Mouse (Mus musculus): ENCODE measurements around the gene Gm21985. TPM values are rescaled to one million over a fixed set of nuclear protein-coding genes. Genes with fewer than 3 reads are reported as not detected.
A peak's percentile ranks its signal among the peaks of the same experiment; 100 is the strongest.

Gene Gm21985
- polyA plus RNA-seq, 1 experiment: not detected

DNA sequence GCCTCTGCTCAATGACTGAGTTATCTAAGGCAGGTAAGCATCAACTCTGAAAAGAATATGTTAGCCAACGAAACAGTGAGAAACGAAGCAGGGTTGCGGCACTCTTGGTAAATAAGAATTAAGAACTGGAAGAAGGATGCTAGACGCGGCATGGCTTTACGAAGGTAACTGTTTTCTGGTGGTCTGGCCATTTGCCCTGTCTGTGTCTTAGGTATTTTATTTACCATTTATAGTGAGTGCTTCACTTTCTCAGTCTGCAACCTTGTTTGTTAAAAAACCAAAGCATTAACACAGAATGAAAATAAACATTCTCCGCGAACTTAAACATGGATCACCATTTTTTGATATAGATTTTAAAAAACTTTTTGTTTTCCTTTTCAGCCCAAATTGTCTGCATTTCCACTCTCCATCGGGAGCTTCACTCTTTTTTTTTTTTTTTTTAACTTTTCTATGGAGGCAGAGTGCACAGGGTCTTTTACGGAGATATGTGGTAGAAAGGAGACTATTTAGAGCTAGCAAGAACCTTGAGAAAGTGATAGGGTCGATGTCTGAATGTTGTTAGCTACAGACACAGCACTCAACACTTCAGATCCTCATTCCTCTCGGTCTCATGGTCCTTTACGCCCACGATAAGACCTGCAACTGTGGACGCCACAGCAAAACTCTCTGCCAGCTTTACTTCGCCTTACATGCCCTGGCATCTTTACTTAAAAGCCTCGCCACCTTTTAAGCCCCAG lies 188.2 kb downstream of the Gm21985 start:
- Histone ChIP-seq H3K9me3 (ENCODE audit: control insufficient read depth, low read length) (no peaks in the 10 kb centered on the region), H3K36me3 (ENCODE audit: control insufficient read depth) (peaks cover 10% of the 10 kb centered on the region), H3K4me3 (replicated peaks) (peak overlapping the region; percentile 79), H3K27me3 (ENCODE audit: control insufficient read depth) (no peaks in the 10 kb centered on the region), H3K4me1 (ENCODE audit: control insufficient read depth) (peaks cover 38% of the 10 kb centered on the region)
- TF ChIP-seq TAL1 (IDR thresholded peaks at IDR 0.05; ENCODE audit: low read length) (no peak), GATA1 (IDR thresholded peaks at IDR 0.05; ENCODE audit: low read length) (no peak)

DNA sequence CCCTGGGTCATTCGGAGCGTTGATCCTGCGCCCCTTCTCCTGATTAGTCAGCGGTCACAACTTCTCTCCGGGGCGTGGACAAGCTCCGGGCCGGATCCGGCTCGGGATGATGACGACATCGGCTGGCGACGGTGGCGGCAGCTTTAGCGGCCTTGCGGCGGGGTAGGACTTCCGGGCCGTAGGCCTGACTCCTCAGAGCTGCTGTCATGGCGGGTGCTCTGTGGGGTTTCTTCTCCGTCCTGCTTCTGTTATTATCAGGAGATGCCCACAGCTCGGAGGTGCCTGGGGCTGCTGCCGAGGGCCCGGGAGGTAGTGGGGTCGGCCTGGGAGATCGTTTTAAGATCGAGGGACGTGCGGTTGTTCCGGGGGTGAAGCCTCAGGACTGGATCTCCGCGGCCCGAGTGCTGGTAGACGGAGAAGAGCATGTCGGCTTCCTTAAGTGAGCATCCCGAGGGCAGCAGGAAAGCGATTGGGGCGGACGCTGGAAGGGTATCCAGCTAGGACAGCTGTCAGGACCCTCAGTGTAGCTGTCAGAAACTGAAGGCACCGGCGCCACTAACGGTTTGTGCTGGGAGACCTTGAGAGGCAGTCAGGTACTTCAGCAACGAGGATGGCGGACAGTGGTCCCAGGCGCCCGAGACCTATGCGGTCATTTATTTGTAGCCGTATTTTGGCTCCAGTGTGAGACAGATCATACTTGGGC lies 188.9 kb downstream of the Gm21985 start, which contains the start of gene Emc7:
TSS of gene Emc7 (plus strand) at position 136 of the 703 bp plus-strand sequence.
- no peak for TF ChIP-seq TAL1 (IDR thresholded peaks at IDR 0.05; ENCODE audit: low read length)
- no peak for TF ChIP-seq GATA1 (IDR thresholded peaks at IDR 0.05; ENCODE audit: low read length)
- Histone ChIP-seq H3K27me3 (ENCODE audit: control insufficient read depth) (no peaks in the 10 kb centered on the region), H3K9me3 (ENCODE audit: control insufficient read depth, low read length) (peaks cover under 1% of the 10 kb centered on the region), H3K4me3 (replicated peaks) (peak within 1 kb of the TSS; percentile 79), H3K36me3 (ENCODE audit: control insufficient read depth) (peaks cover 17% of the 10 kb centered on the region), H3K4me1 (ENCODE audit: control insufficient read depth) (peaks cover 35% of the 10 kb centered on the region)

Other genes starting within 250 kb of the Gm21985 start
- not detected in 2 replicates for gene Olfr1311, start 241.9 kb upstream of the Gm21985 start, polyA plus RNA-seq (2012)
- gene Olfr1312, start 216.1 kb upstream of the Gm21985 start, polyA plus RNA-seq (2012): not detected in 2 replicates
- gene Olfr1313, start 188.5 kb upstream of the Gm21985 start, polyA plus RNA-seq (2012): not detected in 2 replicates
- not detected in 2 replicates for gene Olfr1314, start 169.5 kb upstream of the Gm21985 start, polyA plus RNA-seq (2012)
- not detected in 2 replicates for gene Olfr1315-ps1, start 150.9 kb upstream of the Gm21985 start, polyA plus RNA-seq (2012)
- not detected in 2 replicates for gene Olfr1316, start 131.3 kb upstream of the Gm21985 start, polyA plus RNA-seq (2012)
- gene Olfr1317, start 126.0 kb upstream of the Gm21985 start, polyA plus RNA-seq (2012): 0.03 TPM in 1 of 2 replicates, not detected in the other
- 0.03 TPM in 1 of 2 replicates, not detected in the other for gene Olfr1318, start 112.1 kb upstream of the Gm21985 start, polyA plus RNA-seq (2012)
- 0.11 and 0.85 TPM in 2 replicates for gene Lpcat4, start 26.8 kb upstream of the Gm21985 start, polyA plus RNA-seq (2012)
- gene Nutm1, start 7.0 kb upstream of the Gm21985 start, polyA plus RNA-seq (2012): not detected in 2 replicates
- gene Nop10, start 4.4 kb upstream of the Gm21985 start, polyA plus RNA-seq (2012): 1.5 and 1.9 TPM in 2 replicates
- gene Slc12a6, start 489 bp upstream of the Gm21985 start, polyA plus RNA-seq (2012): 0.24 and 0.47 TPM in 2 replicates
- 0.78 and 1.1 TPM in 2 replicates for gene Emc4, start 101.7 kb downstream of the Gm21985 start, polyA plus RNA-seq (2012)
- gene Katnbl1, start 112.9 kb downstream of the Gm21985 start, polyA plus RNA-seq (2012): 0.14 and 0.29 TPM in 2 replicates
- gene Emc7, start 188.7 kb downstream of the Gm21985 start, polyA plus RNA-seq (2012): 0.18 and 0.19 TPM in 2 replicates
- gene Chrm5, start 214.5 kb downstream of the Gm21985 start, polyA plus RNA-seq (2012): not detected in 2 replicates
- 0.41 and 0.45 TPM in 2 replicates for gene Aven, start 226.7 kb downstream of the Gm21985 start, polyA plus RNA-seq (2012)